Mouse (Mus musculus): ENCODE data around the gene Miox. TPM values are rescaled to one million over a fixed set of nuclear protein-coding genes. Genes with fewer than 3 reads are reported as not detected.

The Miox gene
- total and polyA plus RNA-seq, 2 experiments from 2014 or later: not detected

- H3K4me2 ChIP-seq (ENCODE audit: low read depth, low read length): peak within 1 kb of the TSS; percentile 69
- peaks cover 5% of the 10 kb centered on the region; the same call in 1 of the 2 replicates for H3K4me1 ChIP-seq (ENCODE audit: insufficient read depth, low read length)
- DNase-seq (ENCODE audit: low spot score) (peak; percentile 95), ATAC-seq (peak; percentile 80)
- peak within 1 kb of the TSS; percentile 68 for H3K9ac ChIP-seq (replicated peaks; ENCODE audit: low read length)
- peaks cover 29% of the 10 kb centered on the region for H3K36me3 ChIP-seq (ENCODE audit: insufficient read depth, low read length)
- no peaks in the 10 kb centered on the region for H3K9me3 ChIP-seq (ENCODE audit: low read length)
- peak within 1 kb of the TSS; percentile 66 for H3K4me3 ChIP-seq (ENCODE audit: low read length)
- peak within 1 kb of the TSS; percentile 88 for H3K27ac ChIP-seq
- under 1% methylated on average over 42 of the region's 42 CpGs for WGBS
- TF ChIP-seq CTCF (IDR thresholded peaks at IDR 0.05; ENCODE audit: low read depth): peak; percentile 87
- H3K27me3 ChIP-seq (ENCODE audit: insufficient read depth, low read length): peaks cover 17% of the 10 kb centered on the region
Measured at GRCm38 (mm10) chr15:89373762-89374248, 39.6 kb downstream of the Miox start, which contains the start of gene Sco2. Sco2 (minus strand) TSS chr15:89373846.

- no peak for DNase-seq (ENCODE audit: low spot score)
- Histone ChIP-seq H3K4me3 (ENCODE audit: low read length) (peak overlapping the region; percentile 66), H3K9ac (replicated peaks; ENCODE audit: low read length) (peak overlapping the region; percentile 68), H3K4me2 (ENCODE audit: low read depth, low read length) (peak overlapping the region; percentile 69), H3K27me3 (ENCODE audit: insufficient read depth, low read length) (peaks cover 22% of the 10 kb centered on the region), H3K36me3 (ENCODE audit: insufficient read depth, low read length) (peaks cover 29% of the 10 kb centered on the region), H3K9me3 (ENCODE audit: low read length) (no peaks in the 10 kb centered on the region), H3K27ac (peak overlapping the region; percentile 88), H3K4me1 (ENCODE audit: insufficient read depth, low read length) (peaks cover 9% of the 10 kb centered on the region; the same call in 1 of the 2 replicates)
- no peak for ATAC-seq
- no peak for TF ChIP-seq CTCF (IDR thresholded peaks at IDR 0.05; ENCODE audit: low read depth)
- WGBS: 53% methylated on average over 9 of the region's 9 CpGs
Measured at GRCm38 (mm10) chr15:89374340-89374739, 40.1 kb downstream of the Miox start.

GRCm38 (mm10) chr15:89374801-89375534 lies 40.8 kb downstream of the Miox start:
- WGBS: 92% methylated on average over 17 of the region's 17 CpGs
- peaks cover 9% of the 10 kb centered on the region; the same call in 1 of the 2 replicates for H3K4me1 ChIP-seq (ENCODE audit: insufficient read depth, low read length)
- no peak for TF ChIP-seq CTCF (IDR thresholded peaks at IDR 0.05; ENCODE audit: low read depth)
- no peak for DNase-seq (ENCODE audit: low spot score)
- no peak overlapping the region for H3K4me2 ChIP-seq (ENCODE audit: low read depth, low read length)
- H3K36me3 ChIP-seq (ENCODE audit: insufficient read depth, low read length): peaks cover 23% of the 10 kb centered on the region
- H3K27ac ChIP-seq: no peak overlapping the region
- H3K27me3 ChIP-seq (ENCODE audit: insufficient read depth, low read length): peaks cover 24% of the 10 kb centered on the region
- no peak overlapping the region for H3K9ac ChIP-seq (replicated peaks; ENCODE audit: low read length)
- no peaks in the 10 kb centered on the region for H3K9me3 ChIP-seq (ENCODE audit: low read length)
- ATAC-seq: no peak
- no peak overlapping the region for H3K4me3 ChIP-seq (ENCODE audit: low read length)

GRCm38 (mm10) chr15:89376040-89376439 lies 41.8 kb downstream of the Miox start:
- 85% methylated on average over 7 of the region's 7 CpGs for WGBS
- DNase-seq (ENCODE audit: low spot score) (no peak), ATAC-seq (no peak)
- H3K9me3 ChIP-seq (ENCODE audit: low read length): no peaks in the 10 kb centered on the region
- no peak overlapping the region for H3K4me3 ChIP-seq (ENCODE audit: low read length)
- no peak overlapping the region for H3K9ac ChIP-seq (replicated peaks; ENCODE audit: low read length)
- H3K4me2 ChIP-seq (ENCODE audit: low read depth, low read length): no peak overlapping the region
- H3K36me3 ChIP-seq (ENCODE audit: insufficient read depth, low read length): peaks cover 12% of the 10 kb centered on the region
- H3K27ac ChIP-seq: no peak overlapping the region
- no peak for TF ChIP-seq CTCF (IDR thresholded peaks at IDR 0.05; ENCODE audit: low read depth)
- peaks cover 9% of the 10 kb centered on the region; the same call in 1 of the 2 replicates for H3K4me1 ChIP-seq (ENCODE audit: insufficient read depth, low read length)
- peaks cover 24% of the 10 kb centered on the region for H3K27me3 ChIP-seq (ENCODE audit: insufficient read depth, low read length)

GRCm38 (mm10) chr15:89376957-89377356 lies 42.8 kb downstream of the Miox start, which contains the start of gene Tymp:
Tymp (minus strand) TSS chr15:89377039.
- DNase-seq (ENCODE audit: low spot score): no peak
- Histone ChIP-seq H3K27me3 (ENCODE audit: insufficient read depth, low read length) (peaks cover 24% of the 10 kb centered on the region), H3K4me3 (ENCODE audit: low read length) (no peak within 1 kb of the TSS), H3K9me3 (ENCODE audit: low read length) (no peaks in the 10 kb centered on the region), H3K4me2 (ENCODE audit: low read depth, low read length) (no peak within 1 kb of the TSS), H3K9ac (replicated peaks; ENCODE audit: low read length) (no peak within 1 kb of the TSS), H3K27ac (no peak within 1 kb of the TSS), H3K4me1 (ENCODE audit: insufficient read depth, low read length) (peaks cover 9% of the 10 kb centered on the region; the same call in 1 of the 2 replicates), H3K36me3 (ENCODE audit: insufficient read depth, low read length) (peaks cover 3% of the 10 kb centered on the region; the same call in 1 of the 2 replicates)
- no peak for ATAC-seq
- no peak for TF ChIP-seq CTCF (IDR thresholded peaks at IDR 0.05; ENCODE audit: low read depth)
- WGBS: 29% methylated on average over 16 of the region's 16 CpGs

- WGBS: 9% methylated on average over 18 of the region's 18 CpGs
- Histone ChIP-seq H3K27me3 (ENCODE audit: insufficient read depth, low read length) (peaks cover 24% of the 10 kb centered on the region), H3K4me2 (ENCODE audit: low read depth, low read length) (no peak overlapping the region)
Measured at GRCm38 (mm10) chr15:89377362-89377761, 43.2 kb downstream of the Miox start.

More at GRCm38 (mm10) chr15:89377362-89377761, 43.2 kb downstream of the Miox start:
- TF ChIP-seq CTCF (IDR thresholded peaks at IDR 0.05; ENCODE audit: low read depth): no peak
- ATAC-seq: no peak
- peaks cover 9% of the 10 kb centered on the region; the same call in 1 of the 2 replicates for H3K4me1 ChIP-seq (ENCODE audit: insufficient read depth, low read length)
- H3K9ac ChIP-seq (replicated peaks; ENCODE audit: low read length): no peak overlapping the region
- H3K9me3 ChIP-seq (ENCODE audit: low read length): no peaks in the 10 kb centered on the region
- H3K36me3 ChIP-seq (ENCODE audit: insufficient read depth, low read length): no peaks in the 10 kb centered on the region
- no peak for DNase-seq (ENCODE audit: low spot score)
- H3K4me3 ChIP-seq (ENCODE audit: low read length): no peak overlapping the region
- no peak overlapping the region for H3K27ac ChIP-seq

Data from hindbrain, postnatal 0 days (tissue).